Mouse (Mus musculus) lung, embryonic 14.5 days (tissue): ENCODE data around the gene Tex29. TPM values are rescaled to one million over a fixed set of nuclear protein-coding genes. Genes with fewer than 3 reads are reported as not detected.

Experiments
- ATAC-seq: fragments of 200-750 bp; cut with Nextera tagmentation; 2 replicates; pipeline ENCODE4 v1.8.0; 2017; ENCODE audit warnings: mild to moderate bottlenecking, moderate TSS enrichment, moderate library complexity; ENCODE audit not compliant: insufficient read depth
- DNase-seq: peaks from one replicate; pipeline ENCODE4 v3.0.0-alpha.2; 2015
- H3K27ac ChIP-seq: fragments of 300-500 bp; sonication (generic); 2 replicates; pipeline ENCODE4 v1.5.1; 2014; ENCODE audit warnings: low read depth, mild to moderate bottlenecking, moderate library complexity
- H3K27me3 ChIP-seq: fragments of 300-500 bp; sonication (generic); 2 replicates; pipeline ENCODE4 v1.6.1; 2014; ENCODE audit warnings: low read length, control low read depth; ENCODE audit not compliant: insufficient read depth
- H3K36me3 ChIP-seq: fragments of 300-500 bp; sonication (generic); 2 replicates; pipeline ENCODE4 v1.6.1; 2014; ENCODE audit warnings: control low read depth; ENCODE audit not compliant: insufficient read depth
- H3K4me1 ChIP-seq: fragments of 300-500 bp; sonication (generic); 2 replicates; pipeline ENCODE4 v1.6.1; 2014; ENCODE audit warnings: antibody characterized with exemption, control low read depth; ENCODE audit not compliant: insufficient read depth
- H3K4me2 ChIP-seq: fragments of 300-500 bp; sonication (generic); 2 replicates; pipeline ENCODE4 v1.6.1; 2014; ENCODE audit warnings: mild to moderate bottlenecking
- H3K4me3 ChIP-seq: fragments of 300-500 bp; sonication (generic); 2 replicates; pipeline ENCODE4 v1.5.1; 2014; ENCODE audit warnings: low read depth, low read length
- H3K9ac ChIP-seq: fragments of 300-500 bp; sonication (generic); 2 replicates; pipeline ENCODE4 v1.6.1; 2014
- H3K9me3 ChIP-seq: fragments of 300-500 bp; sonication (generic); 2 replicates; pipeline ENCODE4 v1.6.1; 2016; ENCODE audit warnings: low read depth, low read length, control low read depth
- CTCF ChIP-seq: IDR thresholded peaks from 2 replicates; pipeline ENCODE4 v1.5.1; 2016; ENCODE audit warnings: antibody characterized with exemption, low read depth
- WGBS: fragments of 180-500 bp; shearing (Covaris S2); extraction: QIAGEN DNeasy Blood & Tissue Kit; methylation state at CpG from one replicate; pipeline ENCODE4 v1.1.7; 2014; 5-methylcytosine and 5-hydroxymethylcytosine counted together
- polyA plus RNA-seq: library from polyadenylated mRNA; unstranded; fragments of >200 nt; fragmentation: Nextera tagmentation; extraction: Ambion mirVana; gene quantifications from 2 replicates; pipeline ENCODE4 v1.2.1, GENCODE M21; 2014

The Tex29 gene
- polyA plus RNA-seq, 1 experiment from 2014 or later, result not detected

- WGBS, result 95% methylated on average over 2 of the region's 2 CpGs
- TF ChIP-seq CTCF, result no peak
Observed at GRCm38 (mm10) chr8:11886824-11887223, 46.5 kb downstream of the Tex29 start.

DNA sequence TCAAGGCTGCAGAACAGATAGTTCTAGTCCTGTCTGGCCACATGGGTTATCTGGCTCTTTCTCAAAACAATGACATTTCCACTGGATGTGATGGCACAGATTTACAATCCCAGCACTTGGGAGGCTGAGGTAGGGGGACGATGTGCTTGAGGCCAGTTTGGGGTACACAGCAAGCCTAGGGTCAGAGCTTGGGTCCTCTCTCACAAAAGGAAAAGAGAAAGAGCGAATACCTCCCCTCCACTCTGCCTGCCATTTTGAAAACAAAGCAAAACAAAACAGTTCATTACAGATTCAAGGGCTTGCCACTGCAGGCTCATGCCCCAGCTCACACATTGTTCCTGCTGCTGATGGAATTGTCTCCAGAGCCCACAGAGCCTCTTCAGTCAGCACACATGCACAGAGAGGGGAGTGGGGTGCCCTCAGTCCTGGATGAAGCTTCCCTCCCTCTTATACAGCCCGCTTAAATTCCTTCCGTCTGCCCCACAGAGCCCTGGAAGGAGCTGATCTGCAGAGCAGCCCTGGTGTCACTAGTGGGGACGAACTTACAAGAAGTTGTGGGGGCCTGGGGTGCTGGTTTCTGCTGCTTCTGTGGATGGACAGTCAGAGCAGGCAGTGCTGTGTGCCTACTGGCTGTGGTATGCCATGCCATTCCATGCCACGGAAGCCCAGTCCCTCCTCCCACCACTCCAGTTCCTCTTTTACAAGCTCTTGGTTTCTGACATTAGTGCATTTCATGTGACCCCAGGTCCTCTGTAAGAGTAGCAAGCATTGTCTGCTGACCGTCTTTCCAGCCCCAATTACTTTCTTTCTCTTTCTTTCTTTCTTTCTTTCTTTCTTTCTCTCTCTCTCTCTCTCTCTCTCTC, 49.1 kb downstream of the Tex29 start:
- WGBS, result 60% methylated on average over 7 of the region's 7 CpGs
- Histone ChIP-seq H3K27me3 (no peaks in the 10 kb centered on the region), H3K36me3 (no peaks in the 10 kb centered on the region), H3K4me1 (no peaks in the 10 kb centered on the region), H3K9ac (no peak overlapping the region), H3K4me3 (no peak overlapping the region), H3K27ac (no peak overlapping the region), H3K4me2 (no peak overlapping the region), H3K9me3 (no peaks in the 10 kb centered on the region)
- ATAC-seq, result no peak
- no peak for DNase-seq
- TF ChIP-seq CTCF, result no peak

More at GRCm38 (mm10) chr8:11886824-11887223, 46.5 kb downstream of the Tex29 start:
- no peaks in the 10 kb centered on the region for H3K4me1 ChIP-seq
- no peak overlapping the region for H3K4me2 ChIP-seq
- DNase-seq, result no peak
- no peak overlapping the region for H3K4me3 ChIP-seq
- no peak overlapping the region for H3K9ac ChIP-seq
- no peaks in the 10 kb centered on the region for H3K36me3 ChIP-seq
- no peaks in the 10 kb centered on the region for H3K9me3 ChIP-seq
- H3K27me3 ChIP-seq, result no peaks in the 10 kb centered on the region
- ATAC-seq, result no peak
- no peak overlapping the region for H3K27ac ChIP-seq

DNA sequence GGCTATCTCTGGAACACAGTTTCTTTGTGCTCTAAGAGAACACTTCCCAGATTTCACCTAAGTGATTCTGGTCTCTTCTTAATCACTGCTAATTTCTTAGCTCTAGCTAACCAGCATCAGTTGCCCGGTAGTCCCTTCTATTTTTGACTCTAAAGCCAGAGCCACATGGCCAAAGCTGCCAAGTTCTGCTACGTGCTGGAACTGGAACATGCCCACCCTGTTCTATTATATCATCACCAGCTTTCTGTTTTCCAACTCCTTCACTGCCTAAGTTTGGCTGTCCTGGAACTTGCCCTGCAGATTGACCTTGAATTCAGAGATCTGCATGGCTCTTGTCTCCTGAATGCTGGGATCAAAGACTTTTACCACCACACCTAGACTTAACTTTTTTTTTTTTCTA, 52.5 kb downstream of the Tex29 start:
- Histone ChIP-seq H3K36me3 (no peaks in the 10 kb centered on the region), H3K27me3 (no peaks in the 10 kb centered on the region), H3K9me3 (no peaks in the 10 kb centered on the region), H3K4me2 (no peak overlapping the region), H3K27ac (no peak overlapping the region), H3K4me3 (no peak overlapping the region), H3K9ac (no peak overlapping the region), H3K4me1 (no peaks in the 10 kb centered on the region)
- no peak for TF ChIP-seq CTCF
- 84% methylated on average over 2 of the region's 2 CpGs for WGBS
- DNase-seq (no peak), ATAC-seq (no peak)

DNA sequence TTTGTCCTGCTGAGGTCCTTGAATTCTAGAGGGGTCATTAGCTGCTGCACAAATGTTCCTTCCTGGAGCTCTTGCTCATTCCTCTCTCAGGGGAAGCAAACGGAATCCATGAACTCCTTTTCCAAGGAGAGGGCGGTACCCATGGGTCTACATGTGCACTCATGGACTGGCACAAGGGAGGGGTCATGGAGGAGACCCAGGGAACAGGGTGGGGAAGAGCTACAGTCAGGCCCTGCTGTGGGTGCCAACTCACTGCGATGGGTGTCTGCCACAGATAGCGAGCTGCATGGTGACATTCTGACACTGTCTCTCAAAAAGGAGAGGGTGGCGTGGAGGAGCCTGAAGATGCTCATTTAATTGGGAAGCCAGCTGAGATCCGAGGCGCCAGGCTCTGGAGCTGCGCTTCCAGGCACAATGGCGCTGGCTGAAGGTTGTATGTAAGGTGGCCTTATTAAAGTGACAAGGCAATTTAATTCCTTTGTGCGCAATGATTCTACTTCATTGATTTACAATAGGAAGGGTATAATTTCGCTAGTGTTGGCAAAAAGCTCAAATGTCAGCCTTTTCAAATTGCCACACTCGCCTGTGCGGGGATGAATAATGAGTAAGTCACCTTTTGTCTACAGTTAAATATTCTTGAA, 55.9 kb downstream of the Tex29 start:
- H3K4me3 ChIP-seq, result no peak overlapping the region
- no peak for TF ChIP-seq CTCF
- 82% methylated on average over 13 of the region's 13 CpGs for WGBS
- no peak for DNase-seq
- H3K36me3 ChIP-seq, result no peaks in the 10 kb centered on the region
- no peak for ATAC-seq
- H3K9ac ChIP-seq, result no peak overlapping the region
- no peak overlapping the region for H3K4me2 ChIP-seq
- no peaks in the 10 kb centered on the region for H3K4me1 ChIP-seq
- no peaks in the 10 kb centered on the region for H3K9me3 ChIP-seq
- no peaks in the 10 kb centered on the region for H3K27me3 ChIP-seq
- no peak overlapping the region for H3K27ac ChIP-seq

DNA sequence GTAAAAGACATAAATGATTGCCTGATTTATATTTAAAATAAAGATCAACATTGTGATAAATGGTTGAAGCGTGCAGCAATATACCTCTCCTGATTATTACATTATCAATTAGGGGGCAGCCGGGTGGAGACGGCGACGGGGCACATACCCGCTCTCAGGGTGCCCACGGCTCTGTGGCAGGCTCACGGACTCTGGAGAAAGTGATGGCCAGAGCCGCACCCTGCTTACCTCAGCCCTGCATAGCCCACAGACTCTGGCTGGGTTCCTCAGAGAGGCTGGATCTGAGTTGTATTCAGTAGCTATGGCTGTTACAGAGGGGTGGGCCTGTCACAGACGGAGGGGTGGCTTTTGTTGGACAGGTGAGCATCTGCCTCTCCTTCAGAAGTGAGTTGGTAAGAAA, 56.4 kb downstream of the Tex29 start:
- 88% methylated on average over 10 of the region's 10 CpGs for WGBS
- no peak for TF ChIP-seq CTCF
- H3K9ac ChIP-seq, result no peak overlapping the region

DNA sequence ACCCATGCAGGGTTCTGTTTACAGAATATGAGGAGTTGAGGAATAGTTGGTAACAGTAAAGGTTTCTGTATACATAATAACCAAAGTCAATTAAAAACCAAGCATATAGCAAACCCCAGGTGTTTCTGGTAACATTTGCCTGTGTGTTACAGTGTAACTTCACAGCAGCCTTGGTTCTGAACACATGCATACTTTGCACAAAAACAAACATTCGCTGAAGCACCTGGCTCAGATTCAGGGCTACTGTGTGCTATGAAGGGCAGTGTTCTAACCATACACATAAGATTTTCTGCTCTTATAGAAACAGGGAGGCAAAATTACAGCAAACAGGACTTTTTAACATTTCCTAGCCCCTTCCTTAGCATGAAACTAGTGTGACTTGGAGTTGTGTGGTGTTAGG, 58.5 kb downstream of the Tex29 start:
- no peaks in the 10 kb centered on the region for H3K4me1 ChIP-seq

More for the DNA sequence above, 56.4 kb downstream of the Tex29 start:
- Histone ChIP-seq H3K27ac (no peak overlapping the region), H3K4me1 (no peaks in the 10 kb centered on the region), H3K4me3 (no peak overlapping the region), H3K36me3 (no peaks in the 10 kb centered on the region), H3K27me3 (no peaks in the 10 kb centered on the region), H3K9me3 (no peaks in the 10 kb centered on the region), H3K4me2 (no peak overlapping the region)
- DNase-seq (no peak), ATAC-seq (no peak)

More for the DNA sequence above, 58.5 kb downstream of the Tex29 start:
- H3K9me3 ChIP-seq, result no peaks in the 10 kb centered on the region
- no peak for TF ChIP-seq CTCF
- no peak overlapping the region for H3K27ac ChIP-seq
- no peak overlapping the region for H3K4me2 ChIP-seq
- no peaks in the 10 kb centered on the region for H3K27me3 ChIP-seq
- DNase-seq (no peak), ATAC-seq (no peak)
- no peak overlapping the region for H3K4me3 ChIP-seq
- no peaks in the 10 kb centered on the region for H3K36me3 ChIP-seq
- H3K9ac ChIP-seq, result no peak overlapping the region
- 80% methylated on average over 1 of the region's 1 CpGs for WGBS

Other genes starting within 250 kb of the Tex29 start
- 91.5 and 98.2 TPM in 2 replicates for gene Ankrd10, start 204.7 kb upstream of the Tex29 start, polyA plus RNA-seq
- not detected in 2 replicates for gene 1700016D06Rik, start 139.4 kb upstream of the Tex29 start, polyA plus RNA-seq
- 39.0 and 41.6 TPM in 2 replicates for gene Arhgef7, start 112.8 kb upstream of the Tex29 start, polyA plus RNA-seq